Mouse (Mus musculus): ENCODE results near the gene Slirp. TPM values are rescaled to one million over a fixed set of nuclear protein-coding genes. Genes with fewer than 3 reads are reported as not detected.
"Not testable (repeated sequence)": the region's sequence is repeated elsewhere in the genome, so short reads cannot be mapped to it uniquely, and the experiment has no call there.

Gene Slirp
- total RNA-seq, 1 experiment from 2014 or later = 153 TPM

DNA sequence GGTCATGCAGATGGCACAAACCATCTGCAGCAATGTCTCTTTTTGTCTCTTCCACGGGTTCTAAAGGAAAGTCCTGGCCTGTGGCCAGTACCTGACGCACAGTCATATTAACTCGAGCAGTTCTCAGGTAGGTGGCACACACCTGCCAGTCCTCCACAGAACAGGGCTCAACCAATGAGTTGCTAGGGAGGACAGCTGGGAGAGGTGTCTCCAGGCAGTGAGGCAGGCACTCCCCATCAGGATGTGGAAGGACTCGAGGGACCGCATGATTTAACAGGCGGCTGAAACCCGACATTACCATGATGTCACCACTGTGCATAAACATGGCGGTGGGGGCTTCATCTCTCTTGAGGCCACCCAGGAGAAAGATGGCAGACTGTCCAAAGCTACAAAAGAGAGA, 14.8 kb upstream of the Slirp start:
- no peak for DNase-seq

DNA sequence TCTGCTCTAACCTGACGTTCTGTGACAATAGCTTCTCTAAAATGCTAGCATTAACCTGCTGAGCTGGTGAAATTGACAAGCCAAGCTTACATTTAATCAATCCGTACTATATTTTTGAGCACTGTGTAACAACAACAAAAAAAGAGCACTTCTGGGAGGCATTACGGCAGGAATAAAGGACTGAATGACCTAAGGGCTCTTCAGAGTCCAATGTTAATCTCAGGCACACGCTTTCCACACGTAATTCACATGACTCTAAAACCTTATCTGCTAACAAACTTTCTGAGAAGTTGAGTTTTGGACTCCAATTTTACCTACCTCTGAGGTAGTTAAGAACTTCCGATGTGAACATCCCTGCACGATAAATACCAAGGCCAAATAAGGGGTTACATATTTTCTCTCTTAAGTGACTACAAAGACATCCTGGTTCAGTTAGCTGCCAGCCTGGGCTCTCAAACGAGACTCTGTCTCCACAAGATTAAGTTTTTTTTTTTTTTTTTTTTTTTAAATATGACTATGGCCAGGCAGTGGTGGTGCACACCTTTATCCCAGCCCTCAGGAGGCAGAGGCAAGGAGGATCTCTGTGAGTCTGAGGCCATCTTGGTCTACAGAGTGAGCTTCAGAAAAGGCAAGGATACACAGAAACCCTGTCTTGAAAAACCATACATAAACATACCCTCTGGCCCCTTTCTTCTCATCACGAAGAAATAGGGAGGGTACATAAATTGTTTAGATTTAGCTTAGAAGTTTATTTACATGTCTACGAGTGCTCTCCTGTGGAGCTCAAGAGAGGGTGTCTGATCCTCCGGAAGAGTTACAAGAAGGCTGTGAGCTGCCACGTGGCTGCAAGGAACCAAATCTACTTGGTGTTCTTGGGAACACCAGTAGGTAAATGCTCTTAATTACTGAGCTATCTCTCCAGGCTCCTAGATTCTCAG, 1.2 kb upstream of the Slirp start:
- no peak for DNase-seq

DNA sequence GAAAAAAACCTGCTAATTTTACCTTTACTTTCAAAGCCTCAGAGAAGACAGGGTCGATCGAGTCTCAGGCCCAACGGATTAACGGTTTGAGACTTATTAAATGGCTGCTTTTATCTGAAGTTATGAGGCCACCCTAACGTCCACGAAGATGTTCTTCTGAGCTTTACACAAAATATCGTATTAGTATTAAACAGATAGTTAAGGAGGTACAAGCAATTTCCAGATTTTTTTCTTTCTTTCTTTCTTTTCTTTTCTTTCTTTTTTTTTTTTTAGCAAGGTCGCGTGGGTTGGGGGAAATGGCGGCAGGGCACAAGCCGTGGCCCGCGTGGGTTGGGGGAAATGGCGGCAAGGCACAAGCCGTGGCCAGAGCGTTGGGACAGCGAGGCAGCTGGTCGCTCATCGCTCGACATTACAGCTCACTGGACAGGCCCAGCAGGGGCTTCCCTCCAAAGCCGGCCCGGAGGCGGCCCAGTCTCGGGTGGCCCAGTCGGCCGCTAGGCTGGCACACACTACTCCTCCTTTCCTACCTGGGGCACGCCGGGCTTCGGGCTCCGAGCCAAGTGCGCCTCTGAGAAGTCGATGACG, 489 bp upstream of the Slirp start:
- no peak for DNase-seq

DNA sequence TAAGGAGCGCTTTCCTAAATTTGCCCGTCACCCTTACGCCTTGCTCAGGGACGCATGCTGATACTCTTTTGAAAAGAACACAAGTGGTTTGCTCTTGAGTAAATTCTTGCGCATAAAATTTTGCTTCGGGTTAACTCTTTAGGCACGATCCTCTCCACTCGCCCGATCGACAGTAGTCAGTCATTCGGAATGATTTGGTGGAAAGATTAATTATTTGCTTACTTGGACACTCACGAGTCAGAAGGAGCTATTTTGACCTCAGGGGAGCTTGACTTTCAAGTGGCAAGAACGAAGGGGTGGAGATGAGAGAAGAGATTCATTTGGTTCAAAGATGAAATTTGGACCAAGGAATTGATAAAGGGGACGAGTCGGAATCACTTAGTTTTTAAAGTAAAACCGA, 515 bp downstream of the Slirp start:
- no peak for DNase-seq

GRCm38 (mm10) chr12:87449456-87449855, 5.8 kb downstream of the Slirp start:
- DNase-seq = no peak

- DNase-seq = no peak
These were observed 21.1 kb downstream of the Slirp start for GRCm38 (mm10) chr12:87464678-87465297.

DNA sequence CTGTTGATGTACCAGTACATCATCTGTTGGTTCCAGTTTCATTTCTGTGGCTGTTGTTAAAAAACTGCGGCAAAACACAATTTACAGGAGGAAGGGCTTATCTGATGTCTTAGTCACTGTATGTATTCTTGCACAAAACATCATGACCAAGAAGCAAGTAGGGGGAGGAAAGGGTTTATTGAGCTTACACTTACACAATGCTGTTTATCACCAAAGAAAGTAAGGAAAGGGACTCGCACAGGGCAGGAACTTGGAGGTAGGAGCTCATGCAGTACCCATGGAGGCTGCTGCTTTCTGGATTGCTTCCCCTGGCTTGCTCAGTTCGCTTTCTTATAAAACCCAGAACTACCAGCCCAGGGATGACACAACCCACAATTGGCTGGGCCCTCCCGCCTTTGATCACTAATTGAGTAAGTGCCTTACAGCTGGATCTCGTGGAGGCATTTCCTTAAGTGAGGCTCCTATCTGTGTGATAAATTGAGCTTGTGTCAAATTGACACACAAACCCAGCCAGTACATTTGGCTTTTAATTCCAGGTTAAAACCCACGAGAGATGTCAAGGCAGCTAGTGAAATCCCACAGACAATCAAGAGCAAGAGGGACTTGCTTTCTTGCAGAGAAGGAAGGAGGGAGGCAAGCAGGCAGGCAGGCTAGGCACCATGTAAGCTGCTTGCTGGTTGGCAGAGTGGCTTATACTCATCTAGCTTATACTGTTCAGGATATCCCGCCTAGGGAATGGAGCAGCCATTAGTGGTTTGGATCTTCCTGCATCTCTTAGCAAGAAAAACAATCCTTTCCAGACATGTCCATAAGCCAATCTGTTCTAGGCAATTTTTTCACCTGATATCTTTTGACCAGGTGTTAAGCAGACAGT, 26.8 kb downstream of the Slirp start:
- no peak for DNase-seq

DNA sequence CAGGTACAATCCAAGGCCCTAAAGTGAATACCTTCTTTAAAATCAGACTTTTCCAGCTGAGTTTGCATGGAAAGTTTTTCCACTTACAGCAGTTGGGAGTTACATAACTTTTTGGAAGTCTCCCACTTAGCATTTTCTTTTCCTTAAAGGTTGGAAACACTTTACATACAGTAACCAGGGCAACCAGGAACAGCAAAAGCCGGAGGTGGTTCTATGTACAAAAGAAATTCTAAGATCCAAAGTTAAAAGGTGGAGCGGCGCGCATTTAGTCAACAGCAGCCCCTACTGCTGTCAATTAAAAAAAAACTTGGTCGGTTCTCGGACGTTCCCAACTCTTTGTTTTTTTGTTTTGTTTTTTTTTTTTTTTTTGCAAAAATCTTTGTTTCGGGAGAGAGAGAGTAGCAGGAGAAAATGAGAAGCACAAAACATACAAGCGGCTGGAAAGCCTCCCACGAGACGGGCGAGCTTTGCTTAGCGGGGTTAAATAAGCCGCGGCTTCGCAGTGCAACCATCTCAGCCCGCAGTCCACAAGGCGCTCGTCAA, 27.8 kb downstream of the Slirp start:
- no peak for DNase-seq

DNA sequence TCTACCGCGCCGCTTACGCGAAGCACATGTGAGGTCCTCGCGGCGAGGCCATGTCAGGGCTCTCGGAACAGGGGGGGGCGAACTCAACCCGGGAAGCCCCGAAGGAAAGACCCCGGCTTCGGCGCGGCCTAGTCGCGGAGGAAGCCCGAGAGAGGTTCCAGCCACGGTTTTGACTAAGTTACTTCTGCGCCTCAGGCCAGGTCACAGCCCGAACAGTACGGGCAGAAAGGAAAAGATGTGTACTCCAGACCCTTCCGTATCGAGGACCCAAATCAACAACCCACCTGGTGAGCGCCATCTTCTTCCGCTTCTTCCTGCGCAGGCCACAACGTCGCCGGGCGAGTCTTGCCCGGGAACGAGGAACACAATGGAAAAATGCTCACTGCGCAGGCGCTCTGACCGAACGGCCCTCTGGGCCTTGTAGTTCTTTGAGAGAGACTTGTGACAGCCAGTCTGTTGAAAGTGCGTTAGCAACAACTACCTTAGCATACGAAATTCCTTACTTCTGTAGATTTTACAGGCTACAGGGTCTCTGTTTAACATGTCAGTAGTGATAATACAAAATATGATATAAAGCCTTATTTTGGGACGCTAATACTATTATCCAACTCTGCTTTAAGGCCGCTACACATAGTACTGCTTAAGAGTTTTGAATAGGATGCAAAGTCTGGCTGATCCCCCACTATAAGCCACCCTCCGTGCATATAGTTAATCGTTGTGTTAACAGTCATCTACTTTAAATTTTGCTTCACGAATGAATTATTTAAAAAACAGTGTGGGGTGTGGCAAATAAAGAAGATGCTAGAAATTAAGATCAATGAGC, 28.5 kb downstream of the Slirp start, which contains the start of gene Snw1:
Gene Snw1, minus strand, starts transcription at position 311 of the 823 bp plus-strand sequence.
- peak; percentile 94 for DNase-seq

GRCm38 (mm10) chr12:87474756-87475155, 31.1 kb downstream of the Slirp start:
- DNase-seq = no peak

DNA sequence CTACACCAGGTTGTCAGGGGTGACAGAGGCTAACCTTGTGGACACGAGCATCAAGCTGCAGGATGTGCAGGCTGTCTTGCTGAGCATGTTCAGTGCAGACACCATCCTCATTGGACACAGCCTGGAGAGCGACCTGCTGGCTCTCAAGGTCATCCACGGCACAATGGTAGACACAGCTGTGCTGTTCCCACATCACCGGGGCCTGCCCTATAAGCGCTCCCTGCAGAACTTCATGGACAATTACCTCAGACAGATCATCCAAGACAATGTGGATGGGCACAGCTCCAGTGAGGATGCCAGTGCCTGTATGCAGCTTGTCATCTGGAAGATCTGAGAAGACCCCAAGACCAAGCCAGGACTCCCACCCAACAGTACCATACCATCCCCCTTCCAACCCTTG, 38.8 kb downstream of the Slirp start:
- DNase-seq = not testable (repeated sequence)

GRCm38 (mm10) chr12:87488683-87489082, 45.0 kb downstream of the Slirp start:
- DNase-seq = not testable (repeated sequence)

DNA sequence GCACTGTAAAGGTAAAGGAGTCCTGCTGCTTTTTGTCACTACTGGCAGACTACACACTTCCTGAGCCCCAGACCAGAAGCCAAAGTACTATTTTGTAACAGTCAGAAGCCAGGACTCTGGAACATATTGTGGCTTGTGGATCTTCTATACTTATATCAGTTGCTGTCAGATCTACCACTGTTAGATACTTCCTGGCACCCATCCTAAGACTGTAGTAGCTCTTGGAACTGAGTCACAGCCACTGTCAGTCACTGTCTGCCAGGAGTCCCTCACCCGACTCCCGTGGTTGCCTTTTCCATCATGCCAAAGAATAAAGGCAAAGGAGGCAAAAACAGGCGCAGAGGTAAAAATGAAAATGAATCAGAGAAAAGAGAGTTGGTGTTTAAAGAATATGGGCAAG, 50.7 kb downstream of the Slirp start, which contains the start of gene Gm5788:
Gene Gm5788, plus strand, starts transcription at position 301 of the 400 bp plus-strand sequence.
- not testable (repeated sequence) for DNase-seq

Small RNA genes lying within 50 kb of the gene (microRNA-seq; reads per million reads assigned to microRNA genes)
- gene Mir3068 = 94.7 to 144 reads per million in 2 experiments

Other genes starting within 250 kb of the Slirp start
- gene Samd15, start 244.2 kb upstream of the Slirp start, total RNA-seq (2021) = 2.8 TPM in 2 replicates
- gene Tmed8, start 243.4 kb upstream of the Slirp start, total RNA-seq (2021) = 31.6 and 38.5 TPM in 2 replicates
- 0.52 and 0.76 TPM in 2 replicates for gene Noxred1, start 205.2 kb upstream of the Slirp start, total RNA-seq (2021)
- gene Vipas39, start 177.6 kb upstream of the Slirp start, total RNA-seq (2021) = 36.4 and 36.7 TPM in 2 replicates
- gene Ahsa1, start 177.4 kb upstream of the Slirp start, total RNA-seq (2021) = 166 and 209 TPM in 2 replicates
- gene Ism2, start 144.2 kb upstream of the Slirp start, total RNA-seq (2021) = not detected in 2 replicates
- gene Sptlc2, start 55.5 kb upstream of the Slirp start, total RNA-seq (2021) = 214 and 293 TPM in 2 replicates
- 20.4 and 23.6 TPM in 2 replicates for gene Alkbh1, start 121 bp downstream of the Slirp start, total RNA-seq (2021)
- 67.9 and 83.8 TPM in 2 replicates for gene Snw1, start 28.4 kb downstream of the Slirp start, total RNA-seq (2021)
- gene Gm5788, start 50.8 kb downstream of the Slirp start, total RNA-seq (2021) = not detected in 2 replicates
- not detected in 2 replicates for gene Gm8300, start 70.4 kb downstream of the Slirp start, total RNA-seq (2021)
- gene Oog1, start 158.8 kb downstream of the Slirp start, total RNA-seq (2021) = not detected in 2 replicates
- gene Gm4027, start 175.0 kb downstream of the Slirp start, total RNA-seq (2021) = not detected in 2 replicates
- gene Gm16381, start 200.7 kb downstream of the Slirp start, total RNA-seq (2021) = not detected in 2 replicates

All from adrenal gland, postnatal 25 days (tissue).